Mouse (Mus musculus) forebrain, postnatal 0 days (tissue): ENCODE data around the gene Cfap77. TPM values are rescaled to one million over a fixed set of nuclear protein-coding genes. Genes with fewer than 3 reads are reported as not detected.

Experiments used
- ATAC-seq: fragments of 200-750 bp; cut with Nextera tagmentation; 2 replicates; pipeline ENCODE4 v1.8.0; 2017; ENCODE audit warnings: mild to moderate bottlenecking, moderate library complexity
- DNase-seq: peaks from one replicate; pipeline ENCODE4 v3.0.0-alpha.2; 2015
- H3K27ac ChIP-seq: fragments of 300-500 bp; sonication (generic); 2 replicates; pipeline ENCODE4 v1.5.1; 2014; ENCODE audit warnings: low read depth, mild to moderate bottlenecking, antibody characterized with exemption, low read length, moderate library complexity, mixed read lengths
- H3K27me3 ChIP-seq: fragments of 300-500 bp; sonication (generic); 2 replicates; pipeline ENCODE4 v1.6.1; 2014; ENCODE audit warnings: mild to moderate bottlenecking, low read length, mixed read lengths; ENCODE audit not compliant: insufficient read depth
- H3K36me3 ChIP-seq: fragments of 300-500 bp; sonication (generic); 2 replicates; pipeline ENCODE4 v1.6.1; 2014; ENCODE audit warnings: mild to moderate bottlenecking, moderate library complexity; ENCODE audit not compliant: insufficient read depth
- H3K4me1 ChIP-seq: fragments of 300-500 bp; sonication (generic); 2 replicates; pipeline ENCODE4 v1.6.1; 2014; ENCODE audit warnings: antibody characterized with exemption; ENCODE audit not compliant: insufficient read depth
- H3K4me2 ChIP-seq: fragments of 300-500 bp; sonication (generic); 2 replicates; pipeline ENCODE4 v1.6.1; 2014; ENCODE audit warnings: low read depth, mild to moderate bottlenecking, moderate library complexity
- H3K4me3 ChIP-seq: fragments of 300-500 bp; sonication (generic); 2 replicates; pipeline ENCODE4 v1.5.1; 2014; ENCODE audit warnings: low read depth, low read length, mixed read lengths
- H3K9ac ChIP-seq: fragments of 300-500 bp; sonication (generic); 2 replicates; pipeline ENCODE4 v1.6.1; 2014; ENCODE audit warnings: mild to moderate bottlenecking
- H3K9me3 ChIP-seq: fragments of 300-500 bp; sonication (generic); 2 replicates; pipeline ENCODE4 v1.6.1; 2016; ENCODE audit warnings: low read length
- CTCF ChIP-seq: sonication (generic); IDR thresholded peaks from 2 replicates; pipeline ENCODE4 v1.5.1; 2016; ENCODE audit warnings: antibody characterized with exemption, control low read depth, low read depth
- WGBS: fragments of 180-500 bp; shearing (Covaris S2); extraction: QIAGEN DNeasy Blood & Tissue Kit; methylation state at CpG from one replicate; pipeline ENCODE4 v1.1.7; 2014; 5-methylcytosine and 5-hydroxymethylcytosine counted together
- polyA plus RNA-seq: library from polyadenylated mRNA; unstranded; fragments of >200 nt; fragmentation: Nextera tagmentation; extraction: Ambion mirVana; gene quantifications from 2 replicates; pipeline ENCODE4 v1.2.1, GENCODE M21; 2015
- total RNA-seq: library from RNA; depleted of rRNA; stranded (reverse); fragments of >200 nt; gene quantifications from 2 replicates; pipeline ENCODE4 v1.2.3, GENCODE M21; 2014; rRNA removed

Gene Cfap77
- total and polyA plus RNA-seq, 2 experiments from 2014 or later = 0.57 to 0.59 TPM

DNA sequence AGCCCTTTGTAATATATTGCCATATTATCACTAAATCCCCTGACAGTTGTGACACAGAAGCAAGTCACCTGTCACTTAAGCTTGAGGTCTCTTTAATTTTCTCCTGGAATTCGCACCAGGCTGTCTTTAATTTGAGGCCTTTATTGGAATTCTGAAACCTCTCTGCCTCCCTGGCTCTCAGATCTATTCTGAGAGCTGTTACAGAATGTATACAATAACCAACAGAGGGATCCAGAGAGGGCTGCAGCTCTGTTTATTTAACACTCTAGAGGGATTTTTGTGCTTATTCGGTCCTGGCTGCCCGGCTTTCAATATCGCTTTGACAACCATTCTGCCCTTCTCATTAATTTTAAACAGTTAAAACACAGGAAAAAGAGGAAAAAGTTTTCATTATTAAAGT is 170.0 kb downstream of the Cfap77 start:
- Histone ChIP-seq H3K36me3 (peaks cover 48% of the 10 kb centered on the region), H3K4me3 (no peak overlapping the region), H3K4me2 (no peak overlapping the region), H3K9me3 (no peaks in the 10 kb centered on the region), H3K9ac (no peak overlapping the region), H3K4me1 (no peaks in the 10 kb centered on the region), H3K27me3 (no peaks in the 10 kb centered on the region), H3K27ac (no peak overlapping the region)
- ATAC-seq (no peak), DNase-seq (no peak)
- WGBS = 29% methylated on average over 4 of the region's 4 CpGs
- TF ChIP-seq CTCF = no peak

DNA sequence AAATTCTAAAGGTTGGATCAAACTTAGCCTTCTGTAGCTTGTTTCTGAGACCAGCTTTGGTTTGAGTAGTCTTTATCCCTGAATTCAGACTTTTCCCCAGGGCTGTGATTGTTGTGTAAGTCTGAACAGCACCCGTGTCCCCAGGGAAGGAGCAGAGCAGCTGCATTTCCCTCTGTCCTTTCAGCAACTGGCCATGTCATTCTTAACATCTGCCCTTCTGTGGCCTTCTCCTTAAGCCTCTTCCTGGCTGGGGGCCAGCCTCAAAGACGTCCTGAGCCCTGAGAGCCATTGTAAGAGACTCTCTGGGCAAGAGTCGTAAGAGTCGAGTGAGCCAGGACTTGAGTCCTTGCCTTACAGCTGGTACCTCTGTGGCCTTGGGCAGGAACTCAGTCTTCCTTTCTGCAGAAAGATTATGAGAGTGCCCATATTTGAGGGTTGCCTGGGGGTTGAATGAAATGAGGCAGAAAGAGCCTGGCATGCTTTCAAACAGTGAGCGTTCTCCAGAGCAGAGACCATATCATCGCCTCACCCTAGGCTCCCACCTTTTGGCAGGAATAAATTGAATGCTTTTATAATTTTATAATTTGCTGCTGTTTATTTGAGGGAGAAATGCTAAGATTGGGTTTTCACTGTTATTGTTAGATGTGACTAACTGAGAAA is 171.9 kb downstream of the Cfap77 start:
- DNase-seq (no peak), ATAC-seq (no peak)
- Histone ChIP-seq H3K4me3 (no peak overlapping the region), H3K9ac (no peak overlapping the region), H3K4me1 (no peaks in the 10 kb centered on the region), H3K4me2 (no peak overlapping the region), H3K27ac (no peak overlapping the region), H3K9me3 (no peaks in the 10 kb centered on the region), H3K27me3 (no peaks in the 10 kb centered on the region), H3K36me3 (peaks cover 38% of the 10 kb centered on the region)
- 54% methylated on average over 6 of the region's 6 CpGs for WGBS
- no peak for TF ChIP-seq CTCF

DNA sequence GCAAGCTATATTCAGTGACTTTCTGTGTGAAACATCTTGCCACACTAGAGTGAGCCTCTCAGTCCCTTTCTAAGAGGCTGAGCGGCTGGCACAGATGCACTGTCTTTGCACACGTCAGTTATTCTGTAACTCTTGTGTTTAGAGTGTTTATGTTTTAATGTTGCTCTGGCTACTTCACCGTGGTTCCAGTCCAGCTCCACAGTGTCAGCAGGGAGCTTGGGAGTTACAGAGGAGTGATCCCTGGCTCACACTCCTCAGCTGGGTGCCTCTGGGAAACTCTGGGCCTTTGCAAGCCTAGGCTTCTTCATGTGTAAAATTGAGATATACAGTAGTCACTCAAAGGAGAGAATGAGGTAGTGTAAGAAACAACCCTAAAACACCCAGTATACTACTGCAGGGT is 172.8 kb downstream of the Cfap77 start:
- no peak overlapping the region for H3K4me2 ChIP-seq
- DNase-seq (no peak), ATAC-seq (no peak)
- no peak overlapping the region for H3K4me3 ChIP-seq
- no peaks in the 10 kb centered on the region for H3K27me3 ChIP-seq
- no peaks in the 10 kb centered on the region for H3K9me3 ChIP-seq
- 77% methylated on average over 3 of the region's 3 CpGs for WGBS
- H3K27ac ChIP-seq = no peak overlapping the region
- TF ChIP-seq CTCF = no peak
- H3K36me3 ChIP-seq = peaks cover 41% of the 10 kb centered on the region
- no peak overlapping the region for H3K9ac ChIP-seq
- no peaks in the 10 kb centered on the region for H3K4me1 ChIP-seq

DNA sequence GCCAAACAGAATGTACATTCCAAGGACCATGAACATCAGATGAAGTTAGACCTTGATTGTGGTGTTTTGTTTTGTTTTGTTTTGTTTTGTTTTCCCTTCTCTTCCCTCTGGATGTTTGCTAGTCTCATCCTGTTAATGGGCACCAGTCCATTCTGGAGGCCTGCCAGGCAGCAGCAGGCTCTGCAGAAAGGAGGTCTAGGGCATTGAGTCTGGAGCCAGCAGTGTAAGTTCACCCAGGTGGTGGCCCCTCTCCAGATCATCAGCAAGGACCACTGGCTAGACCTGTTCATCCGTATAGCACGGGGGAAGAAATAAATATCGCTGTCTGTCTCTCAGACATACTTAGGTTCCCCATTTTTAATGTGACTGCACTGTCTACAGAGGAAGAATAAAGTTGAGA is 173.6 kb downstream of the Cfap77 start:
- Histone ChIP-seq H3K4me3 (no peak overlapping the region), H3K27ac (no peak overlapping the region), H3K36me3 (peaks cover 44% of the 10 kb centered on the region), H3K9ac (no peak overlapping the region), H3K4me2 (no peak overlapping the region), H3K4me1 (no peaks in the 10 kb centered on the region), H3K27me3 (no peaks in the 10 kb centered on the region), H3K9me3 (no peaks in the 10 kb centered on the region)
- DNase-seq = no peak
- TF ChIP-seq CTCF = no peak
- WGBS = 80% methylated on average over 3 of the region's 3 CpGs
- ATAC-seq = no peak

Other genes with a start within 250 kb of the Cfap77 start
- gene Gtf3c4, start 214.7 kb downstream of the Cfap77 start, total RNA-seq = 59.4 and 86.0 TPM in 2 replicates
- 11.1 and 15.8 TPM in 2 replicates for gene Gtf3c4, start 214.7 kb downstream of the Cfap77 start, polyA plus RNA-seq
- 22.3 and 22.9 TPM in 2 replicates for gene Ddx31, start 214.7 kb downstream of the Cfap77 start, total RNA-seq
- gene Ddx31, start 214.7 kb downstream of the Cfap77 start, polyA plus RNA-seq = 9.0 and 10.0 TPM in 2 replicates
- gene Barhl1, start 138.4 kb downstream of the Cfap77 start, total RNA-seq = 0.38 and 0.57 TPM in 2 replicates
- gene Barhl1, start 138.4 kb downstream of the Cfap77 start, polyA plus RNA-seq = 0.16 and 1.0 TPM in 2 replicates
- 8.5 and 72.5 TPM in 2 replicates for gene Ttf1, start 5.2 kb upstream of the Cfap77 start, total RNA-seq
- gene Ttf1, start 5.2 kb upstream of the Cfap77 start, polyA plus RNA-seq = 2.2 and 3.4 TPM in 2 replicates
- 59.9 and 64.8 TPM in 2 replicates for gene Setx, start 69.1 kb upstream of the Cfap77 start, total RNA-seq
- gene Setx, start 69.1 kb upstream of the Cfap77 start, polyA plus RNA-seq = 9.3 and 13.2 TPM in 2 replicates
- gene Ntng2, start 197.9 kb upstream of the Cfap77 start, total RNA-seq = 33.0 and 33.6 TPM in 2 replicates
- gene Ntng2, start 197.9 kb upstream of the Cfap77 start, polyA plus RNA-seq = 8.0 and 8.6 TPM in 2 replicates